Mouse (Mus musculus) stomach, postnatal 0 days (tissue): ENCODE results near the gene Psmb3. TPM values are rescaled to one million over a fixed set of nuclear protein-coding genes. Genes with fewer than 3 reads are reported as not detected.
A peak's percentile ranks its signal among the peaks of the same experiment; 100 is the strongest.

Experiments
- ATAC-seq: fragments of 200-750 bp; cut with Nextera tagmentation; 2 replicates; pipeline ENCODE4 v1.8.0; 2017; ENCODE audit not compliant: low FRiP score, low TSS enrichment
- DNase-seq: peaks from one replicate; pipeline ENCODE4 v3.0.0-alpha.2; 2016; ENCODE audit warnings: low spot score
- H3K27ac ChIP-seq: fragments of 300-500 bp; sonication (generic); replicated peaks from 2 replicates; pipeline ENCODE4 v1.5.1; 2014; ENCODE audit warnings: mild to moderate bottlenecking, control low read depth
- H3K27me3 ChIP-seq: fragments of 300-500 bp; sonication (generic); 2 replicates; pipeline ENCODE4 v1.6.1; 2014; ENCODE audit warnings: low read length; ENCODE audit not compliant: control insufficient read depth, insufficient read depth
- H3K36me3 ChIP-seq: fragments of 300-500 bp; sonication (generic); 2 replicates; pipeline ENCODE4 v1.6.1; 2014; ENCODE audit warnings: low read length, mixed read lengths; ENCODE audit not compliant: control insufficient read depth, insufficient read depth
- H3K4me1 ChIP-seq: fragments of 300-500 bp; sonication (generic); replicated peaks from 2 replicates; pipeline ENCODE4 v1.6.1; 2014; ENCODE audit warnings: antibody characterized with exemption; ENCODE audit not compliant: control insufficient read depth, insufficient read depth
- H3K4me2 ChIP-seq: fragments of 300-500 bp; sonication (generic); replicated peaks from 2 replicates; pipeline ENCODE4 v1.6.1; 2014; ENCODE audit warnings: low read depth, mild to moderate bottlenecking, control low read depth, moderate library complexity
- H3K4me3 ChIP-seq: fragments of 300-500 bp; sonication (generic); 2 replicates; pipeline ENCODE4 v1.5.1; 2014; ENCODE audit warnings: low read depth, low read length, control low read depth
- H3K9ac ChIP-seq: fragments of 300-500 bp; sonication (generic); 2 replicates; pipeline ENCODE4 v1.6.1; 2014; ENCODE audit warnings: mild to moderate bottlenecking, low read length, control low read depth, mixed read lengths
- H3K9me3 ChIP-seq: fragments of 300-500 bp; sonication (generic); 2 replicates; pipeline ENCODE4 v1.6.1; 2016; ENCODE audit warnings: low read length; ENCODE audit not compliant: control insufficient read depth
- CTCF ChIP-seq: IDR thresholded peaks from 2 replicates; pipeline ENCODE4 v1.5.1; 2016; ENCODE audit warnings: antibody characterized with exemption, low read depth, mild to moderate bottlenecking, moderate library complexity
- EP300 ChIP-seq: optimal IDR thresholded peaks from 2 replicates; pipeline ENCODE3; 2016; ENCODE audit warnings: antibody characterized with exemption
- WGBS: fragments of 180-500 bp; shearing (Covaris S2); extraction: QIAGEN DNeasy Blood & Tissue Kit; methylation state at CpG from one replicate; pipeline ENCODE4 v1.1.7; 2014; 5-methylcytosine and 5-hydroxymethylcytosine counted together
- polyA plus RNA-seq: library from polyadenylated mRNA; unstranded; fragments of >200 nt; fragmentation: Nextera tagmentation; extraction: Ambion mirVana; gene quantifications from 2 replicates; pipeline ENCODE4 v1.2.1, GENCODE M21; 2015

Psmb3 gene
- polyA plus RNA-seq, 1 experiment from 2014 or later = 438 TPM

DNA sequence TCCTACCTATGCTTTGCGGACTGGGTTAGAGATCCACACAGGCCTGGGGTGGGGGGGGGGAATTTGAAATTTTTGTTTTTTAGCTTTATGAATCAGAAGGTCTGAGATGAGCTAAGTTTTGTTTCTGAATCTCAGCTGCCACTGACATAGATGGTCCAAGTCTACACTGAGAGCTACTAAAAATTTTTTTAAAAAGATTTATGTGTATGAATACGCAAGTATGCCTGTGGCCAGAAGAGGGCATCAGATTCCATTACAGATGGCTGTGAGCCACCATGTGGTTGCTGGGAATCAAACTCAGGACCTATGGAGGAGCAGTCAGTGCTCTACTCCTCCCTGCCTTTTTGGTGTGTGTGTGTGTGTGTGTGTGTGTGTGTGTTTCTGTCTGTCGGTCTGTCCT, 11.2 kb downstream of the Psmb3 start:
- Histone ChIP-seq H3K9me3 (no peaks in the 10 kb centered on the region), H3K9ac (no peak overlapping the region), H3K4me2 (no peak overlapping the region), H3K4me1 (no peaks in the 10 kb centered on the region), H3K4me3 (no peak overlapping the region), H3K27me3 (no peaks in the 10 kb centered on the region), H3K27ac (no peak overlapping the region), H3K36me3 (peaks cover 13% of the 10 kb centered on the region)
- DNase-seq (no peak), ATAC-seq (no peak)
- 98% methylated on average over 3 of the region's 3 CpGs for WGBS
- TF ChIP-seq EP300 = no peak
- peak; percentile 53 for TF ChIP-seq CTCF

DNA sequence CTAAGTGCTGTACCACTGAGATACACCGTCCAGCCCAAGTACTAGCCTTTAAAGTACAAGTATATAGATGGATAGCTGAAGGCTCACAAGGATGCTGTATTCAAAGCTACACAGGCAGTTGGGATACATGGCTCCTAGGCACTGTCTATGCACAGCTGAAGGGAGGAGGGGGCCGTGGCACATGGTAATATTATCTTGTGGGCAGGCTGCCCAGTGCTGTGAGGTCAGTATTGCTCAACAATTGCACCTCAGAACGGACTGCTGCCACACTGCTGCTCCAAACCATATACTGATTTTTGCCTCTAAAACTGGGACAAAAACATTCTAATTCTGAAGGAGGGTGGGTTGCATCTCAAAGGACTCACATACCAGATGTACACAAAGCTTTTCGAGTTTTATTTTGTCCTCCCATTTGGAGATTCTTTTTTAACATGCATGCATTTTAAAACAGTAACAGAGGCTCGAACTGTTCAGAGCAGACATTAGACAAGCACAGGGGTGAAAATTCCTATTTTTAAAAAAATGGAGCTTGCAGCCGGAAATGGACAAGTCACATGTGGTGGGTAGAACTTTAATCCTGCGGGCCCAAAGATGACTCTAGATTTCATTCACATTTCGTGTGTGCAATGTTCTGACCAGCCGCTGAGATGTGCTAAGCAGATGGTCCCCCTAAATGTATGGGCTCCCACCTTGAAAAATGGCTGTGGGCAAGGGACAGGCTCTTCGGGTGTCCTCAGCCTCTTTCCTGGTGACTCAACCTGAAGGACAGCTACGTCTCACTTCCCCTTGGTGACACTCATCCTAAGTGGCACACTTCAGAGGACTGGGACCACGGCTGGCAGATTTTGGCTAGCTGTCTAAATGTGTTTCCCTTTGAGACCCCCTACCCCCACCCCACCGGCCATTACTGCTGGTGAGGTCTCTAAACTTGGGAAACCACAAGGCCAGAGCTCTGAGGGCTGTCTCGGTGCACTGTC, 11.9 kb downstream of the Psmb3 start:
- DNase-seq (no peak), ATAC-seq (no peak)
- H3K4me1 ChIP-seq = no peaks in the 10 kb centered on the region
- TF ChIP-seq CTCF = no peak
- no peak for TF ChIP-seq EP300
- H3K9ac ChIP-seq = no peak overlapping the region
- WGBS = 81% methylated on average over 14 of the region's 14 CpGs
- H3K27ac ChIP-seq = no peak overlapping the region
- no peaks in the 10 kb centered on the region for H3K9me3 ChIP-seq
- no peak overlapping the region for H3K4me2 ChIP-seq
- no peaks in the 10 kb centered on the region for H3K27me3 ChIP-seq
- H3K4me3 ChIP-seq = no peak overlapping the region
- H3K36me3 ChIP-seq = peaks cover 19% of the 10 kb centered on the region

GRCm38 (mm10) chr11:97716021-97716420, 12.8 kb downstream of the Psmb3 start:
- Histone ChIP-seq H3K36me3 (peaks cover 27% of the 10 kb centered on the region), H3K4me3 (no peak overlapping the region), H3K4me1 (no peaks in the 10 kb centered on the region), H3K27me3 (no peaks in the 10 kb centered on the region), H3K27ac (no peak overlapping the region), H3K4me2 (no peak overlapping the region), H3K9me3 (no peaks in the 10 kb centered on the region), H3K9ac (no peak overlapping the region)
- ATAC-seq (no peak), DNase-seq (no peak)
- TF ChIP-seq CTCF = no peak
- TF ChIP-seq EP300 = no peak
- WGBS = 87% methylated on average over 8 of the region's 8 CpGs

DNA sequence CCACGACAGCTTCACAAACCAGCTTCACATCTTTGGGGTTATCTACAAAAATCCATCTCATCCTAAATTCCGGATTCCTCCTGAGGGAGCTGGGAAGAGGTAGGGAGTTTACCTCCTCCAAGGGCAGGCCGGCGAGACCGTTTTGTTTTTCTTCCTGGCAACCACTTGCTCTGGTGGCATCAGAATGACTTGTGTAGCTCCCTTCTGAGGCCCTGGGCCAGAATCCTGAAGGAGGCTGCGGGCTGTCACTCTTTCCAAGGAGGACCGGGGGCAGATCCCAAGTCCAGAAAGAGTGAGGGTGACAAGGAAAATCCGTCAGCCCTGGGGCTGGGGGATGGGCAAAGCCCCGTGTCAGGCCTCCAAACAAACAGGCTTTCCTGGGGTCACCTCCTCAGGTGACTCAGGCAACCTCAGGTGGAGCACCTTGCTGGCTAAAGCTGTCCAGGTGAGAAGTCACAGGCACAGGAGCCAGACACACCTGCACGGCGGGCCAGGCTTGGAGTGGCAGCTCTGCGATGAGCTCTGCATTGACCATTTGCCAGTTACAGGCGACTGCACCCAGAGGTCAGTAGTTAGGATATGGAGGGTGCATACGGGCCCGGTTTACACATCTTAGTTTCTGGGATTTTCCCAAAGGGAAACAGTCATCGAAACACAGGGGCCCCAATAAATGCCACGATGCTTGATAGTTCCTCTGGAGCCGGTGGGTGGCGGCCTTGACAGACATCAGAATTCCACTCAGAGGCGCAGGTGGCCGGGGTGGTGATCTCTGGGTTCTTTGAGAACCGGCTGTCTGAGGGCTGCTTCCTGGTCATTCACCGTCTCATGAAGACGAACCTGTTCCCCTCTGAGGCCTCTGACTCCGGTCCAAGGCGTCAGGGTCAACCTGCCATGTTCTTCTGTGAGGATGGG, 14.4 kb downstream of the Psmb3 start:
- H3K36me3 ChIP-seq = peaks cover 36% of the 10 kb centered on the region
- no peak overlapping the region for H3K4me2 ChIP-seq
- no peak overlapping the region for H3K4me3 ChIP-seq

DNA sequence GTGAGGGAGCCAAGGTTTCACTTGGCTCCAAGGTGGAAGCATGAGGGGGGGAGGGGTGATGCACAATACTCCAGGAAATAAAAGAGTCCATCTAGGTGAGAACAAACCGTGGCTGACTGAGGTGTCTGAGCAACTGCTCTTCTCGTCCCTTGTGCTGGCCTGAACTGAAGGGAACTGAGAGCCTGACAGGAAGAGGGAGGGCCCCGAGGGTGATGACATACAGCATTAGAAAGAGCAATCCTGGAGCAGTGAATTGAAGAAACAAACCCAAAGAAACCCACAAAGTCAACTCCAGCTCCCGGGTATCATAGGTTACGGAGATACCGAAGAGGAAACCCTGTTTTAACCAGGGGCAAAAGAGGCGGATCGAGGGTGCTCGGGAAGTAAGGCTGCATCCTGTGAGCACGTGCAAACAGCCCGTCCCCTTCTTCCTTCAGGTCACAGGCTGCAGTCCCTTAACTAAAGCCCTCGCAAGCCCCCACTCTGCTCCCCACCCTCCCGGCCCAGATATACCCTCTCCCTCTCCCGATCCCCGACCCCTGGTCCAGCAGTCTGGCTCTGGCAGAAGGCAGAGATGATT, 15.2 kb downstream of the Psmb3 start:
- H3K27ac ChIP-seq = no peak overlapping the region
- DNase-seq (no peak), ATAC-seq (no peak)
- no peaks in the 10 kb centered on the region for H3K9me3 ChIP-seq
- no peak overlapping the region for H3K4me2 ChIP-seq
- H3K9ac ChIP-seq = no peak overlapping the region
- peaks cover 36% of the 10 kb centered on the region for H3K36me3 ChIP-seq
- TF ChIP-seq CTCF (no peak), EP300 (no peak)
- no peaks in the 10 kb centered on the region for H3K4me1 ChIP-seq
- H3K27me3 ChIP-seq = no peaks in the 10 kb centered on the region
- WGBS = 81% methylated on average over 15 of the region's 15 CpGs
- H3K4me3 ChIP-seq = no peak overlapping the region

More for the DNA sequence above, 14.4 kb downstream of the Psmb3 start:
- Histone ChIP-seq H3K9ac (no peak overlapping the region), H3K4me1 (no peaks in the 10 kb centered on the region), H3K9me3 (no peaks in the 10 kb centered on the region), H3K27me3 (no peaks in the 10 kb centered on the region), H3K27ac (no peak overlapping the region)
- ATAC-seq = no peak
- WGBS = 82% methylated on average over 26 of the region's 26 CpGs
- TF ChIP-seq CTCF (no peak), EP300 (no peak)
- no peak for DNase-seq
